Mouse (Mus musculus): ENCODE measurements around the gene Uqcrfs1.

GRCm38 (mm10) chr13:30572971-30573370, 27.8 kb upstream of the Uqcrfs1 start:
- TF ChIP-seq TAL1 (IDR thresholded peaks at IDR 0.05; ENCODE audit: low read length) (no peak), GATA1 (IDR thresholded peaks at IDR 0.05; ENCODE audit: low read length) (no peak)
